Mouse (Mus musculus) CD4-positive, CD25-positive, alpha-beta regulatory T cell, adult 4 months (primary cell): ENCODE results near the gene Il13ra2. TPM values are rescaled to one million over a fixed set of nuclear protein-coding genes. Genes with fewer than 3 reads are reported as not detected.
"Not testable (repeated sequence)": the region's sequence is repeated elsewhere in the genome, so short reads cannot be mapped to it uniquely, and the experiment has no call there.

Experiments
- ATAC-seq: one replicate; pipeline ENCODE4 v1.8.0; 2017
- polyA plus RNA-seq, 2 experiments: library from polyadenylated mRNA; unstranded; fragments of 100-300 nt; shearing (Covaris generic); gene quantifications; one replicate each; pipeline ENCODE4 v1.2.1; 2017

The Il13ra2 gene
- not detected for polyA plus RNA-seq

DNA sequence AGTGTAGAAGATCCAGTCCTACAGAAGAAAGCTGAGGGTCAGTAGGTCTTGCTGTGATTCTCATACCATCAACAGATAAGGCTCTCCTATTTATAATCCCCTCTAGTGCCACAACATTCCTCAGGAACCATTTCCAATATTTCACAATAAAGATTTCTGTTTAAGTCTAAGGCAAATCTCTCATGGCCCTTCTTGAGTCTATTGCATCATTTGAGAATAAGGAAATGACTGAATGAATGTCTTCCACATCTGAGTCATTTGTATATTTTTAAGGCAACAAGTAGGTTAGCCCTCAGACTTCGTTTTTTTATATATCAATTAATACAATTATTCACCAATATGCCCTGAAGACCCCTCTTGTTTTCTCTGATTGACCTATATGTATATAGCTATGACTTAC lies at the start of gene Il13ra2:
Il13ra2 (minus strand) TSS at position 64 of the 400 bp plus-strand sequence.
- no peak for ATAC-seq

DNA sequence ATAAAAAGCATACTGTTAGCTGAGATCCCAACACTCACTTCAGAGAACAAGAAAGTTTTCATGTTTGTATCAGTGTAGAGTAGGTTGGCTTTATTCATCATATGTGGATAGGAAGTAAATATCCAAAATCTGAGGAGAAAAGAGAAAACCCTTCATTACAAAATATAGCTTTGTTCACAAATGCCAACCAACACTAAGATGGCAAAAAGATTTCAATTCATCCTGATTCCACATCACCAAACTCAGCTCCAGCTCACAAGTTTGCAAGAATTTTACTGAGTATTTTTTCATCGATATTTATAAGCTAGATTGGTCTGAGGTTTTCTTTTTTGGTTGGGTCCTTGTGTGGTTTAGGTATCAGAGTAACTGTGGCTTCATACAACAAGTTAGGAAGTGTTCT lies 24.6 kb upstream of the Il13ra2 start, which contains the start of gene Vmn1r239-ps:
Vmn1r239-ps (minus strand) TSS at position 101 of the 400 bp plus-strand sequence.
- not testable (repeated sequence) for ATAC-seq

DNA sequence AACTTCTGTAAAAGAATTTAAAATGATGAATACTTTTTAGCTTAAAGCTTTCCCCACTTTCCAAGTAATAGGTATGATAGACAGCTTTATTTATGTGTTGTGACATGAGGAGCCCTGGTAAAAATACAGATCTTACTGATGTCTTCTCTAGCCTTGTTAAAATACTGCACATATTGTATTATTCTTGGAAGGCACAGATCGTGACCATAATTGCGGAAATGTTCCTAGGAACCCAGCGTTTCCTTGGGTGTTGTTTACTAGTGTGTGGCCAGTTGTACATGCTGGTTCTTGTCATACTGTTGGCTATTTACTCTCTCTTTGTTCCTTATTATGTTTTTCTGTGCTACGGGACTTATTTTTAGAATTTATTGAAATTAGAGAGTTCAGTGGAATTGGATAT lies 14.4 kb upstream of the Il13ra2 start:
- no peak for ATAC-seq

DNA sequence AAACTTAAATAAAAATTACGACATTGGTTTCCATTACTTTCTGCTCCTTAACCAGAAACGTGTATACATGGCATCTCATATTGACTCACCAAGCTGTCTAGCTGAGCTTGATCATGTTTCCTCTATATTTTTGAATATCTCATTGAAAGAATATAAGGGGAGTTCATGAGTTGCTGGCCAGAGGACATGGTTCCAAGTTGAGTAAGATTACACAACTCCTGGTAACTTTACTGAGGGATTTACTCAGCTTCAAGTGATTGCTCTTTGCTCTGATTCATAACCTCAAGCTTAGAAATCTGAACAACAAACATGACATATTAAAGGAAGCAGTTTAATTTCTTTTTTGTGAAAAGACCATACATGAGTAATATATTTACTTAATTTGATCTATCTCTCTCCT lies 6.4 kb upstream of the Il13ra2 start:
- ATAC-seq, result no peak

DNA sequence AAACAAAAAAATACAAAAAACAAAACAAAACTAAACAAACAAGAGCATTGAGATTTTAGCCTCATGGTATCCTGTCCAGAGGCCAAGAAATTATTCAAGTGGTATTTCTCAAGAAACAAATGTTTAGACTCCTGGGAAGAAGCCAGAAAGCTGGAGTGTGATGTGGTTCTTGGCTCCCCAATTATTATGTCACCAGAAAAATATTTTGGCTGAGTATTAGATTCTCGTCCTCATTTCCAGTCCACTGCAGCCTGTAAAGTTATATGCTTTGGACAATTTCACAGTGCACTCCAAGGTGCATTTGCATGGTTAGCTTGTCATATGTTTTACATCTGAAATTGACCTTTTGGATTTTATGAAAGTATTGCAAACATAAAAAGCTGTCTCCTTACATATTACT lies 761 bp upstream of the Il13ra2 start:
- ATAC-seq, result no peak

DNA sequence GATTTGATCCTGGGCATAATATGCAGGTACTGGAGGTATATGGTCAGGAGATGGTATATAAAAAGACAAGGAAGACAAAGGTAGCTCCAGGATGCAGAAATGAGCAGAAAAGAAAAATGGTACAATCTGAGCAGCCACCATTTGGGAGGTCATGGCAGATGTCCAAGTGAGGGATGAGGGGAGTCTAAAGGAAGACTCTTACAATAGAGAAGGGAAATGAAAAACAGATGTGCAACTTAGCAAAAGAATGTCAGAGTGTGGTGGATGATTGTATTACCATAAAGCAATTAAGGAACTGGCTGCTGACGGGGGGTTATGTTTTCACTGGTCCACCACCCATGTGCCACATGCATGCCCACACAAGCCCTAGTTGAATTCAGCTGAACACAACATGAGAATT lies 35.5 kb downstream of the Il13ra2 start:
- ATAC-seq, result no peak

DNA sequence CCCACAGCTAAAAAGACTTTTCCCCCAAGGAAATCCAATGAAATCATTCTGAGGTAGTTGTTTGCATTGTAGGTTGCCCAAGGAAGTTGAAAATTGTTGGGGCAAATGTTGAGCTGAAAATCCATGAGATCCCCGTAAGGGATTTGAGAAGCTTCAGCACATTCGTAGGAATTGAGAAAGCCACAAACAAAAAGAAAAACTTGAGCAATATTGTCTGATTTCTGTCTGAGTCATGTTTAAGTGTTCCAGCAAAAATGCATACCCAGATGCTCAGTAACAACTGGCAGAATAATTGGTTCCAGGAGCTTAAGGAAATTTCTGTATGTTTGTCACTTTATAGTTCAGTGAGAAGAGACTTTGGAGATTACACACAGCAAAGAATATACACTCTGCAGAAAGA lies 79.8 kb downstream of the Il13ra2 start:
- ATAC-seq, result no peak

Other genes starting within 250 kb of the Il13ra2 start
- gene Vmn1r239-ps, start 24.5 kb upstream of the Il13ra2 start, polyA plus RNA-seq, result not detected
- gene Lrch2, start 124.9 kb upstream of the Il13ra2 start, polyA plus RNA-seq, result not detected